Mouse (Mus musculus) thymus, postnatal 25 days (tissue): ENCODE measurements at regions not wholly inside any gene's neighbourhood (a gene's known extent, or its start where the extent isn't known, plus 50 kb on each side); places are given as distances from the start of the nearest gene placed in this dataset.

Experiments
- DNase-seq: peaks from one replicate; pipeline ENCODE4 v3.0.0; 2022

GRCm38 (mm10) chr17:84107497-84107896, 80.2 kb downstream of the Zfp36l2 start:
- DNase-seq = no peak

GRCm38 (mm10) chr17:84104242-84104641, 83.5 kb downstream of the Zfp36l2 start:
- DNase-seq = no peak

DNA sequence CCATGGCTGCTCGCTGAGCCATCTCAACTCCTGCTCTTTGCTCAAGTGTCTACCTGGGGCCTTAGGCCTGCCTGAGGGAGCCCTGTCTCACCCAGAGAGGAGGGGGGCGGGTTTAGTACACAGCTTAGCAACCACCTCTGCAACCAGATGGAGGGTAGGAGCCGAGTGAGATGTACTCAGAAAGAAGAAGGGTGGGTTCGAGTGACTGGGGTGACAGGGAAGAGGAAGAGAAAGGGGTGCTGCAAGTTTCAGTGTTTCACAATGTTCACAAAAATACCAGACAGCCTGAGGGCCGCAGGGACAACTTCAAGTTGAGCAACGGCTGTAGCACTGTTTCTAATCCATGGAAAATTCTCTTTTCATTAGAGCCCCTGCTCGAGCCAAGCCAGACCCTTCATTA, 84.4 kb downstream of the Zfp36l2 start:
- no peak for DNase-seq

GRCm38 (mm10) chr17:84101652-84102051, 86.1 kb downstream of the Zfp36l2 start:
- DNase-seq = no peak

- no peak for DNase-seq
These were observed 87.2 kb downstream of the Zfp36l2 start for GRCm38 (mm10) chr17:84100523-84100922.

DNA sequence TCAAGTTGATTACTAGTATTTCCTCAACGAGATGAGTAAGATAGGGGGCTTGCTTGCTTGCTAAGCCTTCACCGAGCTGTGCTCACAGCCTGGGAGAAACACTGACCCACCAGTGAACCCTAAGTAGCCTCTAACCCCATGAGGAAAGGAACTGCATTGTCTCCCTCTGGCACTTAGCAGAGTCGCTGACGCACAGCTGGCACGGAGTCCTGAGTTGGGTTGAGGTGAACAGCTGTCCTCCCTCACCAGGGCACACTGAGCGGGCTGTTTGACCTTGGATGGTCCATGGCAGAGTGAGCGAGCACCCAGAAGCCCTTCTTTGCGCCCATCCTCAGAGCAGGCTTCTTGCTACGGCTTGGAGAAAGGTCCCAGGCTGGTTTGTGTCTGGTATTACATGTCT, 88.0 kb downstream of the Zfp36l2 start:
- DNase-seq = no peak

- no peak for DNase-seq
These were observed 89.8 kb downstream of the Zfp36l2 start for GRCm38 (mm10) chr17:84097871-84098430.

DNA sequence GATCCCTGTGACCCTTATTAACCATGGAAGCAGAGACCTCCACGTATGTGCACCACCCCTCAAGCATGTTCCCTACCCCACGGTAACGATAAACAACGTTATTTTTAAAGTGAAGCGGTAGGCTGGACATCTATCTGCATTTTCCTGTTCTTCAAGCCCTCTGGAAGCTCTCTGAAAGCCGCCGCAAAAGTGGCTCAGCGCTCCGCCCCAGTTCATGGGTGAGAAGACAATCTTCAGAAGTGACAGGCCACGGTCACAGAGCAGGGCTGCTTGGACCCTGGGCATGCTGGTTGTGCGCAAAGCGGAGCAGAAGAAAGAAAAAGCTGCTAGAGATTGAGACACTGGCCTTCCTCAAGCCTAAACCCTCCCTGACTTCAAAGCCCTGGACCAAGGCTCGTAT, 90.5 kb downstream of the Zfp36l2 start:
- DNase-seq = no peak

GRCm38 (mm10) chr17:84096345-84097260, 91.1 kb downstream of the Zfp36l2 start:
- DNase-seq = no peak

GRCm38 (mm10) chr17:84095829-84096228, 91.9 kb downstream of the Zfp36l2 start:
- DNase-seq = no peak

DNA sequence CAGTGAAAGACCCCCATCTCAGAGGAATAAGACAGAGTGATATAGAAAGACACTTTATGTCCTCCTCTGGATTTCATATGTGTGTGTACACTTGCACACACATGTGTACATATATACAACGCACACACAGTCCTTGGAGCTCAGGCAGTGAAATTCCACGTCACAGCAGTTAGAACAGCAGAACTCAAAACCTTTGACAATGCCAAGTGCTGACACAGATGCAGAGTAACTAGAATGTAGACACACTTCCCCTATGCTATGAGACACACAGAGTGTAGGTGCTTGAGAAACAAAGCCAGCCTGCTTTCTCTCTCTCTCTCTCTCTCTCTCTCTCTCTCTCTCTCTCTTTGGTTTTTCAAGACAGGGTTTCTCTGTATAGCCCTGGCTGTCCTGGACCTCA, 92.7 kb downstream of the Zfp36l2 start:
- no peak for DNase-seq

- no peak for DNase-seq
These were observed 101.4 kb downstream of the Zfp36l2 start for GRCm38 (mm10) chr17:84086394-84086793.

DNA sequence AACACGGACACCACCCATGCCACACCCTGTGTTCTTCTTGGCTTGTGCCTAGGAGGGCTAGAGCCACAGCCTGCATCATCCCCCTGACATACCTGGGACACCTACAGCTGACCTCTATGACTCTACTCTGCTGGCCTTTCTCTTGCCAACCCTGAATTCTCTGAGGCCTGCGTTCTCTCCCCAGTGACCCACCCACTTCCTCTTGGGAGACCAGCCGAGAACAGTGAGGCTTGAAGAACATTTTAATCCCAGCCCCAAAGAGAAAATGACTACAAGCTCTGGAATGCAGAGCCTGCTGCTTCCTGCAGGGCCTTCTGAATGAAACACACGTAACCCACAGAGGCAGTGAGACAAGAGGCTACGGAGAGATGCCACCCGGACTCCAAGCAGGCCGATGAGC, 102.0 kb downstream of the Zfp36l2 start:
- DNase-seq = no peak

DNA sequence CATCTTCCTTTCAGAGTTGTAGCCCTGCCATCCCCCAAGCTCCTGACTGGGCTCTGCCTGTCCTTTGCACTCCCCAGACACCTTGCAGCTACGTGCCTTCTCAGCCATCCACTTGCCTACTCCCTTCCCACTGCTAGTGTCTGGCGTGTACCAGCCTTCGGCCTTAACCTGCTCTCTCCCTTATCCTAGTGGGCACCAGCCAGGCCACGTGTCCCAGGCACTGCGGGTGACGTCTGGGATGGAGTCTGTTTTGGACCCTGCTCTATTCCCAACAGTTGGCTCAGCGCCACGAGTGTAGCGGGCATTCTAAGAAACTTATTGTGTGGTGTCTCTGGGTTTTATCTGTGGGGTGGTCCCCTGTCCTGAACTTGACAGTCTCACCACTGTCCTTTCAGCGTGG, 102.5 kb downstream of the Zfp36l2 start:
- DNase-seq = no peak

- peak; percentile 13 for DNase-seq
These were observed 104.2 kb downstream of the Zfp36l2 start for GRCm38 (mm10) chr17:84083307-84084263.

GRCm38 (mm10) chr17:84082571-84082970, 105.2 kb downstream of the Zfp36l2 start:
- DNase-seq = no peak

- no peak for DNase-seq
These were observed 105.9 kb downstream of the Zfp36l2 start for GRCm38 (mm10) chr17:84081751-84082352.

DNA sequence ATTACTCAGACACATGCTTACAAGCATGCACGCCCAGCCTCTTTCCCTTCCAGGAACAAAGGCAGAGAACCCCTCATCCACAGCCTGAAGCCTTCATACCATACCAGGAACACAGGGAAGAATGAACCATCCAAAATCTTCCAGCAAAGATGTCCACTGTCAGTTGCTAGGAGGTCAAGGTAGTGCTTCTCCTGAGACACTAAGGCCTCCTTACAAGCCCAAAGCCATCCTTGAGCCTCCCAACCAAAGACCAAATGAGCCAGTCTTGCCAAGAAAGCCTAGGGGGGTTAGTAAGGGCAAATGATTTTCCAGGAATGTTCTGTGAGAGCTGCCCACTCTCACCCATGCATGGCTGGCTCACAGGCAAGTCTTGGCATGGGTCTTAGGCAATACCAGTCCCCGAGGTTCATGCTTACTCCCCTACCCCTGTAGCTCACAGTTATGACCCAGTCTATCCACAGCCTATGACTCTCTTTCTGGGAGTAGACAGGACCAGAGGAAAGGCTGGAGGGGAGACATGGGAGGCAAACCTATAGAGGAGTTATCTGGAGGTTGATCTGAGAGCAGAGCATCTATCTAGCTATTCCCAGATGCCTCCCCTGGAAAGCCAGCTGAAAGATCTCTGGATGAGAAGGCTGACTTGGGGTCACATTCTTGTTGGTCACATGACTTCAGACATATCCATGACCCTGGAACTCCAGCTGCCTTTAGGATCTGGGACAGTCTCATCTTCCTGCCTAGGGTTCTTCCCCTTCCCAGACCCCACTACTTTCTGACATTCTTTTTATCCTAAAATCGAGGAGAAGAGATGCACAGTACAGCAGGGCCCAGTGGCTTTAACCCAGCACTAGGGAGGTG, 112.4 kb downstream of the Zfp36l2 start:
- no peak for DNase-seq

DNA sequence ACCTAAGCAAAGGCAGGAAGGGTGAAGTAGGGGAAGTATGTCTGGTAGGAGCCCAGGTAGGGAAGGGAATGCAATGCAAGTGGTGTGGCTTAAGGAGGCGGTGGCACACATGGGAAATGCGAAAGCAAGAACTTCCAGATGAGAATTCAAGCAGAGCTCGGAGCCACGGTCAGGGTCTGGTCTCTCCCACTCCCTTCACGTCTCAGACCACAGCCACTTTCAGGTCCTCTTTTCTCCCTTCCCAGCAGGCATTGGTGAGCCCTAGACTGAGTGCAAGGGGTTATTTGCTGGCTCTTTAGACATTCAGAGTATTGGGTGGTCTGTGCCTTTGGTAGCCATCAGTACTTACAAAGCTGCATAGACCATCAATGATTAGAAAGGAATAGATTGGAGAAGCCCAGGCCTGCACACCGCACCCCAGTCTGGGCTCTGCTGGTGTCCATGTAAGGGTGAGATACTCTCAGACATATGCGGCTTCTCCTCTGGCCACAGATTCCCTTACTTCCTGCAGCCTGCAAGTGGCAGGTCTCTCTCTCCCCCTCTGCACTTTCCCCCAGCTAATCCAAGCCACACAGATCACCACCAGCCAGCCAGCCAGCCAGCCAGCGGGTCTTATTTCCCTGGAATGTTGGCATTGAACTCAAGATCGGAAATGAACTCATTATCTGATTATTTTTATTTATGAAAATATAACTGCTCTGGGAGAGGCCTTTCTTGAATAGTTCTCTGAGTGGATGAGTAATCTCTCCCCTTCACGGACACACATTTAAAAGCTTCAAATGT, 113.6 kb downstream of the Zfp36l2 start:
- DNase-seq = no peak

GRCm38 (mm10) chr17:84072426-84073030, 115.2 kb downstream of the Zfp36l2 start:
- no peak for DNase-seq

GRCm38 (mm10) chr17:84071855-84072254, 115.9 kb downstream of the Zfp36l2 start:
- no peak for DNase-seq
